Mouse (Mus musculus) frontal cortex, adult 2 months (tissue): Measurements from ENCODE around the gene Bid. TPM values are rescaled to one million over a fixed set of nuclear protein-coding genes. Genes with fewer than 3 reads are reported as not detected.
"Not testable (repeated sequence)": the region's sequence is repeated elsewhere in the genome, so short reads cannot be mapped to it uniquely, and the experiment has no call there.

ENCODE experiments used
- DNase-seq, 2 experiments: peaks; one replicate each; pipeline ENCODE4 v3.0.0; 2022; ENCODE audit warnings: low spot score in 1 of 2; ENCODE audit errors: extremely low spot score in 1 of 2
- polyA plus RNA-seq: library from polyadenylated mRNA; depleted of rRNA; stranded (reverse); fragments of >200 nt; gene quantifications from 2 replicates; pipeline ENCODE4 v1.2.3, GENCODE M21; 2012

Gene Bid
- polyA plus RNA-seq, 1 experiment: 20.1 TPM

DNA sequence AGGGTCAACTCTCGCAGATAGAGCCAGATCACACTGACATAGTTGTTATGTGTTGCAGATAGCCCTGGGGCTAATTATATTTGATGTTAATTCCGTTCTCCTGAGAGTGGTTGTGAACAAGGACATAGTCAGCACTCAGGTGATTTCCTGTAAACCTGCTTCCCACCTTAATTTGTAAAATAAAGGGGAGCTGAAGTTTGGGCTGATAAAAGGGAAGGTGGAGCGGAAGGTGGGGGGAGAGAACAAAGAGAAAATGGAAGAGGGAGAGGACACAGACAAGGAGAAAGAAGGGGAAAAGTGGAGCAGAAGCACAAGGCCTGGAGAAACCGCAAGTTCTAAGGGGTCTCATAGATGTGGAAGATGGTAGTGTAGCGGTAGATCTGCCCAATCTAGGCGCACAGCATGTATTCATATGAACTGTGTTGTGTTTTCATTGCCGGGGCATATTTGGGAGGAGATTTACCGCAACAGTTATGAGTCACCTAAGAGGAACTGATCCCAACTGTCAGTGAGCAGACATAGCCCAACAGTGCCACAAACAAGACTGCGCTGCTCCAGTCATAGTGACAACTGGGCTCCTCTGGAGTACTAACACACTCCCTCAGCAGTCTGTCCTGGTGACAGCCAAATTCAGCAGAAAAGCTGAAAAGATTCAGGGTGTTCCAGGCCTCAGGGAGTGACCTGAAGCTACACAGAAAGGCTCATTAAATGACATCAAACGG lies 8.6 kb downstream of the Bid start:
- not testable (repeated sequence) for DNase-seq

DNA sequence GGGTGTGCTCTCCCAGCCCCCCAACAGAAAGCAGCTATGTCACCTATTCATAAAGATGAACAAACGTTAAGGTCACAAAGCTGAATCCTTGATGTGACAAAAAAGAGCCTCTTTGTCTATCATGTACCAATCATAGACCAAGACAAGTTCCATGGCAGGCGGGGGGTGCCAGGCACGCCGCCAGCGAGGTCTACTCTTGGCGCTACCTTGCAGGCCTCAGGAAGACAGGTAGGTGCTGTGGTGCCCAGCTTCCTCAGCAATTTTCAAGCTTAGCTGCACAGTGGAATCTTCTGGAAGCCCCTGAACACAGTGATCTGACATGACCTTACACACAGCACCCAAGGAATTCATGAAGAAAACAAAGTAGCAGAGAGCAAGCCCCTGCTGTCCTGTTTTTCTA lies 10.1 kb downstream of the Bid start:
- no peak for DNase-seq

DNA sequence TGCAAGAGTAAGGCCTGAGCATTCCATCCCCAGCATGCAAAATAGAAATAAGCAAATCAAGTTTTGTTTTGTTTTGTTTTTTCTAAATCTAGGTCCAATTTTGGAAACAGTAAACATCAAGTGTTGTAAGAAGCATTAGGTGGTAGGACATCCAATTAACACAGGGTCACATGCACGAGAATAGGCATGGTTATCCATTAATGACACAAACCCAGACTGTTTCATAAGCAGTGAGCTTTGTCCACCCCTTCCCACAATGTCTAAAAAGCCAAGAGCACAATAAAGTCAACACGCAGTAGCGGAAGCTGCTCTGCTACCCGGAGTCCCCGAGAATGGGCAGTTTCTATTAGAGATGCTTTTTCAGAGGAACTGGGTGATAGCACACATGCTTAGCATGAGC lies 11.5 kb downstream of the Bid start:
- no peak for DNase-seq

DNA sequence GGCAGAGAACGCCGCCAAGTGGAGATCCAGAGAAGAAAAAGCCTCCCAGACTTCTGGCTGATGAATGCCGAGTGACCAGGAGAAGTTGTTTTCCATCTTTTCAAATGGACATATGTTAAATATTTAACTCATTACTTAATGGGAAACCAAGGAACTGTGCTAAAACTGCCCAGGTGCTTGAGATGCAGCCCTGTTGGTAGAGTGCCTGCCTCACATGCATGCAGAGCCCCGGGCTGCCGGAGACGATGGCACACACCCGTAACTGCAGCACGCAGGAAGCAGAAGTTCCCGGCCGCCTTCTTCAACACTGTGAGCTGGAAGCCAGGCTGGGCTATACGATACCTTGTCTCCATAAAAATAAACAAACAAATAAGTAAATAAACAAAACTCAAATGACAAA lies 12.7 kb downstream of the Bid start:
- DNase-seq: no peak

DNA sequence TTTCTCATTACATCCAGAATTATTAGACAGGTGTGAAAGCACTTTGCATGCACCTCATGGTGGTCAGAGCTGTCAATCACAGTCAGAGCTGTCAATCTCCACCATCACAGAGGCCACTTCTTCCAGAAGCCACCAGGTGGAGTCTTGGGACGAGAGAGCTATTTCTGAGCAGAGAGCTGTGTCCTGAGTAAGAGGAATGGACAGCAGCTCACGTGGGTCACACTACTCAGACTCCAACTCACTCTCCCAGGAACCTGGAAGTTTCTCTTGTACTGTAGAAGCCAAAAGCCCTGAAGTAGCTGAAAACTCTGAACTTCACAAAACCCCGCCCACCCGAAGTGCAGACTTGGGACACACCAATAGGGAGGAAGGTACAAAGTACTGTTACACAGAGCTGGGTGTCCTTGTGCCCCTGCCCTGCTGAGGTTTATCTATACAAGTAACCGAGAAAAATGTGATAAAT lies 13.2 kb downstream of the Bid start:
- no peak for DNase-seq

DNA sequence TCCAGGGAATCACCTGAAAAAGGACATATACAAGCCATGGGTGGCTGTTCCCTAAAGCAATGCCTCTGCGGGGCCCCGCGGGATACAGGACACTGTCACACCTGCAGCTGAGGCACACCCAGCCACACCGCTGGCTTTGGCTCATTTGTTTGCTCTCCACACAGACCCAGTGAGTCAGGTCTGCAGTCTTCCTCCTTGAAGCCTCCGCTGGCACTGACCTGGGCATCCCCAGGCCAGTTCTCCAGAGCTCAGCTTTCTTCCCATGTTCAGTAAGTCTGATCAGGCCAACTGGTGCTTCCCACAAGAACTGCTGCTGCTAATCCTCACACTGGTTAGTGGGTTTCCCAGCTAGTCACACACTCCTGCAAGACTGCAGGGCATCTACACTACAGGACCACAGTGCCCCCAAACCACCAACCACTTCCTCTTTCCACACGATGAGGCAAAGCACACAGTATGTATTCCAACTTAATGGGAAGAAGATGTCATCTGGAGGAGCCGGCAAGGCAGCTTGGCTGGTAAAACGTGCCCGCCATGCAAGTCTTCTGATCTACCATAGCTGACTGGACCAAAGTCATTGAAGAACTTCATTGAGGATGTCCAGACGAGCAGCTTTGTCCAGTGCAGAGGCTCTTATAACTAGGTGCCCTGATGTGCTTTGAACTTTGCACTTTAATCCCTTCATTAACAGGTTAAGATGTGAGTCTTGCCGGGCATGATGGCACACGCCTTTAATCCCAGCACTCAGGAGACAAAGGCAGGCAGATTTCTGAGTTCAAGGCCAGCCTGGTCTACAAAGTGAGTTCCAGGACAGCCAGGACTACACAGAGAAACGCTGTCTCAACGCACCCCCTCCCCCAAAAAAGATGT lies 14.6 kb downstream of the Bid start:
- no peak for DNase-seq

DNA sequence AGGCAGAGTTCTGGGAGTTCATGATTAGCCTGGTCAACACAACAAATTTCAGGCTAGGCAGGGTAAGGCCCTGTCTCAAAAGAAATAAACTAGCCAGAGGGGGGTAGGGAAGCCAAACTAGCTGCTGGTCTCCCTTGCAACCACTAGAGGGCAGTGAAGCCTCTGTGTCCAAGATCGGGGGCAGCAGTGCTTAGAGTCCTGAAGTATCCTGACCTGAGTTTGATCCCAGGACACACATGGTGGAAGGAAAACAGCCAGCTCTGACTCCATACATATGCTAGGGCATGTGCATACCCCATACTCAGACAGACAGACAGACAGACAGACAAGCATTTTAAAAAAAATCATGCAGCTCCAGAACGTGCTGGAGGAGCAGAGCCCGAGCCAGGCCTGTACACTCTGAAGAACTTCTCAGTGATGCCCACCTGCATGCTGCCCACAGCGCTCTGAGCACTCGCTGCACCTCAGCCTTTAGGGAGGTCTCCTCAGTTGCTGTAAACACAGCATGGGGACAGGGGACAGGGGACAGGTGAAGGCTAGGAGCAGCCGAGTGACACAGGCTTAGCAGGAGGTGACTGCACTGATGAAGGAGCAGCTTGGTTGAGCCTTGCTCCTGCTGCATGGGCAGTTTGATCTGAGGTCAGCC lies 18.3 kb downstream of the Bid start:
- DNase-seq: peak in 1 of 2 experiments; percentile 67

DNA sequence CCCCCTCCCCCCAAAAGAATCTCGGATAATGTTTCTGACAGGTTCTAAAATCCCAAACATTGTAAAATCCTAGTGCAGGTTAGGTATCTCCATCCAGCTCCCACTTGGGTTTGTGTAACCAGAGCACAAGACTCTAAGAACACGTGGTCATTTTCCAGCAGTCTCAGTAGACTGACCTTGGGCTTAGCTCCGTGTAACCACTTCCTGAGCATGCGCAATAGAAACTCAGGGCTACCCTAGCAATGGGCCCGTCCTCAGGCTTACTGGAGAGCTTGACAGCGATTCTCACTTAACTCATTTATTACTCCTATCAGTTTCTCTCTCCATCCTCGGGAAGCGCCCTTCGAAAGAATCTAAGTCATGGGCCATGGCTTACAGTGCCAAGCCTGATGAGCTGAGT lies 22.1 kb downstream of the Bid start:
- DNase-seq: no peak

DNA sequence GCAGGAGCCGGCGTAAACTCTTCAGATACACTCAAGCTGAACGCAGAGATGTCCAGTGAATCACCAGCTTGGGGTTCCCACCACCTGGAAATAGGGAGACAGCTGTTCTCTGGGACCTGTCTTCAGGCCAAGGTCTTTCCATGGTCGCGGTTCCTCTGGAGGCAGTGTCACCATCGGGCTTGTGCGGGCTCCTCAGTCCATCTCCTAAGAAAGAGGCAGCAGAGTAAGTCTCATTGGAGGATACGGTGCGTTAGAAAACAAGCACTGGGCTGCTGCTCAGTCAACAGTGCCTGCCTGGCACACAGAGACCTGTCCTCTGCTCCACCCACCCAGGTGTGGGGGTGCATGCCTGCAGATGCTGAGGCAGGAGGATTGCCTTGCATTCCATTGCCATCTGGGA lies 22.6 kb downstream of the Bid start:
- DNase-seq: no peak

DNA sequence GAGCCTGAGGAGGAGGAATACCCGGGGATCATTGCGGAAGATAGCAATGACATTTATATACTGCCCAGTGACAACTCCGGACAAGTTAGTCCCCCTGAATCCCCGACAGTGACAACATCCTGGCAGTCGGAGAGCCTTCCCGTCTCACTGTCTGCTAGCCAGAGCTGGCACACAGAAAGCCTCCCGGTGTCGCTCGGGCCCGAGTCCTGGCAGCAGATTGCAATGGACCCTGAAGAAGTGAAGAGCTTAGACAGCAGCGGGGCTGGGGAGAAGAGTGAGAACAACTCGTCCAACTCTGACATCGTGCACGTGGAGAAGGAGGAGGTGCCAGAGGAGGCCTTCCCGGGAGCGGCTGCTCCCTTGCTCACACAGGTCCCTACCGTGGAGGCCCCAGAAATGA lies 30.0 kb downstream of the Bid start:
- DNase-seq: no peak

DNA sequence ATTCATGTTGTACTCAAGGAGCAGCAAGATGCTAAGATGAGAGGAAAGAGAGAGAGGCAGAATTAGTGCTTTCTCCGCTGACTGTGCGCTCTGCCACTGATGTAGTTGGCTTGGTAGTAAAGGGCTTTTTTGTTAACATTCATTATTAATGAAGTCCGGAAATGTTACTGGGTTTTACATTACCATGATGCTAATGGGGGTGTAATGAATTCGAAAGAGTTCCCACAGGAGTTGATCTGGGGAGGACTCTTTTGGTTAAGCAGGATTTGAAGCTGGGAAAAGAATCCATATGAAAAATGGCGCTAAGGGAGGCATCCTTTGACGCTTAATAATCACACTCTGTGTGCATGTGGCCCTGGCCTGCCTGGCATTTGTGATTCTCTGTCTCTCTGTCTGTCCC lies 32.2 kb downstream of the Bid start:
- DNase-seq: no peak

DNA sequence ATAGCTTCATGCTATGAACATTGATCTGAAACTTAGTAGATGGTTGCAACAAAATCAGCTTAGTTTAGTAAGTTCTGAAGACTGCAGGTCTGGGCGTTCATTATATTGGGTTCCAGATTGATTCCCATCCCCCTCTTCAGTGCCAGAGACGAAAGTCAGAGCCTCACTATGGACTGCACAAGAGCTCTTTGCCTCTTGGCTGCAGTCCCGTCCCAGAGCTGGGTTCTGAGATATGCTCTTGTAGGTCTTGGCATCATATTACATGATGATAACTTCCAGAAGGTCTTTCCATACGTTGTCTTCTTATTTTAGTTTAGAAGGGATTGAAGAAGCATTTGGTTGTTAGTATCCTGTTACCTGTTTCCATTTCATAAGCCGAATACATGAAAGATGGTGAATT lies 37.6 kb downstream of the Bid start:
- no peak for DNase-seq

DNA sequence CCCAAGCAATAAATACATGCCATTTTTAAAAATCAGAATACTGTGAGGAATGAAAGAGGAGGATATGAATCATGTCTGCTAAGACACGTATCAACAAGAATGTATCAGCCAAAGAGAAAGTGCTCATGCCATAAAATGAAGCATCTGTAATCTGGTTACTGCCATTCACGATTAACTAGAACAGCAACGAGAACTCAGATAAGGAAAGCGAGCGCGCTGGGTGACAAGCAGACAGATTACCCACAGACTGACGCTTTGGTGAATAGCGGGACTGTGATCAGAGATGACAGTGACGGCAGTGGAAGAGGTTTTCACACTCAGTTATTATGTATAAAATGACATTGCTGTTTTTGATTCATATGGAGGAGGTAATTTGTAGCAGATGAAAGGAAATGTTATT lies 42.8 kb downstream of the Bid start:
- DNase-seq: peak in 1 of 2 experiments; percentile 20

DNA sequence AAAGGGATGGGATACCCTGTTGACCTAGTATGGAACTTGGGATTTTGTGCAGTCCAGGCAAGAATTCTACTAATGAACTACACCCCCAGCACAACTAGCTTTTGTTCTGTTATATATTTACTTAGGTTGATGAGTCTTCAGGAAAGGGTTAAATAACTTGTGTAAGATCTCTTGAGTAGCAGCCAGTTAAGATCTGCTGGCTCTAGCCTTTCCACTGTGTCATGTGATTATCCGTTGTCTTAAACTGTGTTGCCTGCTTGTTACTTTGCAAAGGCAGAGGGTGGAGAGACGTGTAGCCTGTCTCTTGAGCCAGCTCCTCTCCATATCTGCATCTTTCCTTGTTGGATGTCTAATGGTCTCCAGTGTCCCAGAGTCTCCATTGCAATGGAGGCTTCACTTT lies 45.4 kb downstream of the Bid start:
- no peak for DNase-seq

DNA sequence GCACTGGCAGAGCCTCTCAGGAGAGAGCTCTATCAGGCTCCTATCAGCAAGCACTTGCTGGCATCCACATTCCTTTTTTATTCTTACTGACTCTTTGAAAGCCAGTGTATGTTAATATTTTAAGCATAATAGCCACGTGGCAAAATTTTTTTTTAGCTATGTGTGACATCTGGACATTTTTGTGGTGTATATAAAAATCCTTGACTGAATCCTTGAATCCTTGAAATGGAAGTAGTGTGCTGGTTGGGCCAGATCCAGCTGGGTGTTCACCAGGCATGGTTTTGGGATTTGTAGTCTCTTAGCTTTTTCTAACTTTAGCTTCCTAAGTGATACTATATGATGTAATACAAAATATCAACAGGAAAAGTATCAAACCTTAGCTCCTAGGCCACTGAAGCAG lies 47.8 kb downstream of the Bid start:
- DNase-seq: peak; percentile 27 to 58

DNA sequence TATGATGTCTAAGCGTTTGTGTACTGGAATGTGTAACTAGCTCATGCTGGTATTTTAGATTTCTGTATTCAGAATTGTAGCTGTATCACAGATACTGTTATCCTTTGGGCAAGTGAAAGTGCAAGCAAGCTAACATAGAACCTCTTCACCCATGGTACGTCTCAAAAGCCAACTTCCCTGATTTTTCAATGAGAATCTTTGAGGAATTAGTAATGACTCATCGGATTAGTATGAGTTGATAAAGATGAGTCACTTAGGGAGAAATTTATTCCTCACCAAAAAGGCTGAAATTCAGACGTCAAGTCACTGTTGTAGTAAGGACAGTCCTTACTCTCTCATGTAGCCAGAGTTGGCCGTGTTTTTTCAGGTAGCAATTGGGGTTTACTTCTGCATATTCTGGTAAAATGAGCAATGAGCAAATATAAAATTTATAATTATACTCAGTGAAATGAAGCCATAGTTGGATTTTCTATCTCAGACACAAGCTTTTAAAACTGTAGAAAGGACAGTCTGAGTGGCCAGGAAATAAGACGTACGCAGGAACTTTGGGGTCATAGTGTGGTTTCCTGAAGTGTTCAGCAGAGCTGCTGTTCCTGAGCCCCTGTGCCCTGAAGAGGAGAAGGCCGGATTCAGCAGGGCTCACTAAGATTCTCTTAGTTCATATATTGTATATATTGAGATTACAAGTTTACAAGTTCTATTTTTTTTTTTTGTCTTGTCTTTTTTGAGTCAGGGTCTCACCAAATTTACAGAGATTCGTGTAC lies 50.4 kb downstream of the Bid start:
- DNase-seq: no peak

DNA sequence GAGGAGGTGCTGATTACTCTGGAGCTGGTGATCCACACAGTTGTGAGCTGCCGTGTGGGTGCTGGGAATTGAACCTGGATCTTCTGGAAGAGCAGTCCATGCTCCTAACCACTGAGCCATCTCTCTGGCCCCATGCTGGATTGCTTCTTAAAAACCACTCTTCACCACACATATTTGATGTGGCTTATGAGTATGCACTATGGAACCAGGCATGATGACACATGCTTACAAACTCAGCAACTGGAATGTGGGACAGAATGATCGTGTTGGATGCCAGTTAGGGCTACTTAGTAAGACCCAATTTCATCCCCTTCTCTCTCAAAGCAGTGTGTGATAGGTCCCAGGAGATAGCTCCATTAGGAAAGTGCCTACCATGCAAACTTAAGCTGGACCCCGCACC lies 56.6 kb downstream of the Bid start:
- no peak for DNase-seq

DNA sequence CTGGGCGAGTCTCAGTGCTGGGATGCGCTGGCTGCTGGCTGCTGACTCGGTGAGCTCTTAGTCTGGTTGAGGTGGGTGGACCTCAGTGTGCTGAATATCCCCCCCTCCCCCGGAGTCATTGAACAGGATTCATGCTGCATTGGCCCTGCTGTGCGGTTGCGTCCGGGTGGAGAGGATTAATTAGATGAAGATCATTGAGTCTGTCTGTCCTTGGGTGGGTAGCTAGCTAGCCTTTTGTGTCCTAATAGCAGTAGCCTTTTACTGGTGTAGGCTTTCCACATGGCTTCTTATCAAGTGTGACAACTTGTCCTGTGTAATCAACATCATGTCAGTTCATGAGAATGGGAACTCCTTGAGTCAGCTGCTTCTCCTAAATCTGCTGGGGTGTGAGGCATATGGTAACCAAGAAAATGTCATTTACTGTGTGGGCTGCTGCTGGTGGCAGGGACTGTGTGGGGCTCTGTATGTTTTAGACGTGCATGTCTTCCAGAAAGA lies 58.4 kb downstream of the Bid start:
- peak; percentile 78 to 79 for DNase-seq

DNA sequence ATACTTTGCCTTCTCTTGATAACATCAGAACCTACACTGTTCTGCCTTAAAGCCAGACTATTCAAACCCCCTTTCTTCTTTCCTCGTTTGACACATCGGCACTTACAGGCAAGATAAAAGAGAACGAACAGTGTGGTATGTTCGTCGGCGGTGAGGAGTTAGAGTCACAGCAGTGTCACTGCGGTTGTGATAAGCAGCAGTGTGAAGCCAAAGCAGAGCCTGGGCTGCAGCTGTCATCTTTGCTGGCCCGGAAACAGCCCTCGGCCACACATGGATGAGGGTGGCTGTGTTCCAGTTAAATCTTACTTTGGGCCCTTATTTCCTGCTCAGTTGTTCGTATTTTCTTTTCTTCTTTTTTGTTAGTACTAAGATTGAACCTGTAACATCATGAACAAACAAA lies 62.2 kb downstream of the Bid start:
- no peak for DNase-seq

DNA sequence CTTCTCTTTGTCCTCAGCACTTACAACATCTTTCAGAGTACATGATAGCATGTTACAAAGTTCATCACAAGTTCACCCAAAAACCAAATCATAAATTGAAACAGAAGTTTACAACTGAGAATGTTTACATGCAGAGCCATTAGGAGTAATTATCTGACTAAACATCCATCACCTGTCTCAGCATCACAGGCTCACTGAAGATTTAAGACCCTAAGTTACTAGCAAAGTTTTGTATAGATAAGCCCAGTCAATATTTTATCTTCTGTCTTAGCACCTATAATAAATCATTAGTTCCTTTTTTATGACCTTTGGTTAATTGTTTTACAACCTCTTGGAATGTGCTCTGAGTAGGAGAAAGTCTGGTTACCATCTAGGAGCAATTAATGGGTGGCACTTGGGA lies 65.9 kb downstream of the Bid start:
- not testable (repeated sequence) for DNase-seq
